Mouse (Mus musculus): ENCODE measurements at regions not wholly inside any gene's neighbourhood (a gene's known extent, or its start where the extent isn't known, plus 50 kb on each side); places are given as distances from the start of the nearest gene placed in this dataset.
"Not testable (repeated sequence)": the region's sequence is repeated elsewhere in the genome, so short reads cannot be mapped to it uniquely, and the experiment has no call there.

- no peak for DNase-seq
These were observed 250.5 kb downstream of the Kcnc2 start for GRCm38 (mm10) chr10:112521388-112521787.

DNA sequence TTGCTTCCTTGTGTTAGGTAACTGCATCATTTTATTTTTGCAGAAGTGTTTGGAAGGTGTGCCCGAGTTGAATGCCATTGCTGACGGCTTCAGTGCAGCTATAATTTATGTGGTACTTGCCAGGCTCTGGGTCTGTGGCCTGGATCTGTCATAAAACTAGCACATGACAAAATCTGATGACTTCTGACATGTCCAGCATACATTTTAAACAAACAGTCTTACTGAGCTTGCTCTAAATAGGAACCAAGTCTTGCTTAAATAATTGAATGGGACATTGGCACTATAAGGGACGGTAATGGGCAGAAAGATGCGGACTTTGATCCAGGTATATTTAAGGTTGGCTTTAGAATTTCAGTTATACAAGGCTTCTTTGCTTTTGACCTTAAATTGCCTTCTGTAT lies 272.1 kb downstream of the Kcnc2 start:
- DNase-seq = no peak

- no peak for DNase-seq
These were observed 301.0 kb downstream of the Kcnc2 start for GRCm38 (mm10) chr10:112571772-112572551.

GRCm38 (mm10) chr10:112572556-112572955 lies 301.6 kb downstream of the Kcnc2 start:
- no peak for DNase-seq

DNA sequence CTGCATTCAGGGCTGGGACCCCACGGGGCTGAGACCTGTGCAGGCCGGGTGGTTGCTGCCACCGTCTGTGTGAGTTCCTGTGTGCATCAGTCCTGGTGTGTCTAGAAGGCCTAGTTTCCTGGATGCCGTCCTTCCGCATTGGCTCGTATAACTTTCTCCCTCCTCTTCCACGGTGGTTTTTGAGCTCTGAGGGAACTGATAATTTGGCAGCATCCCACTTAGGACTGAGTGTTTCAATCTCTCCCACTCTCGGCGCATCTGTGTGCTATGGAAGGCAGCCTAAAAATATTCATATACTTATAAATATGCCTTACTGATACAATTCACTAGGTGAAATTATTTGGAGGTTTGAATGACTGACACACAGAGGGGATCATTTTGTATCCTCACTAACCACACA lies 314.0 kb downstream of the Kcnc2 start:
- peak; percentile 5 to 7 for DNase-seq

DNA sequence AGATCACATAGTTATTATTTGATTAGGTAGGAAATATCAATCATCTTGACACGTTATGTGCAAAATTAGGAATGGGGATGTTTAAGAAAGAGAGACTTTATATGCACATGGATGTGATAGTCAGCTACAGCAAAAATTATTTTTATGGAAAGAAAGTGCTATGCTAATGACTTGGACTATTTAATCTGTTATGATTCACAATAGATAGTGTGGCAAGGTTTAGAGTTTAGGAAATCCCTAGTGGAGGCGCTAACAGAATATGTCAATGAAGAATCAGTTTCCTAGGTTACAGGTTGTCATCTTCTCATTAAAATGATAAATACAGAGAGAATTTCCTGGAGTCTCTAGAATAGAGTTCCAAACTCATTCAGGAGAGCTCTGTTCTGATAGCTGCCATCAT lies 323.4 kb downstream of the Kcnc2 start:
- DNase-seq = no peak

DNA sequence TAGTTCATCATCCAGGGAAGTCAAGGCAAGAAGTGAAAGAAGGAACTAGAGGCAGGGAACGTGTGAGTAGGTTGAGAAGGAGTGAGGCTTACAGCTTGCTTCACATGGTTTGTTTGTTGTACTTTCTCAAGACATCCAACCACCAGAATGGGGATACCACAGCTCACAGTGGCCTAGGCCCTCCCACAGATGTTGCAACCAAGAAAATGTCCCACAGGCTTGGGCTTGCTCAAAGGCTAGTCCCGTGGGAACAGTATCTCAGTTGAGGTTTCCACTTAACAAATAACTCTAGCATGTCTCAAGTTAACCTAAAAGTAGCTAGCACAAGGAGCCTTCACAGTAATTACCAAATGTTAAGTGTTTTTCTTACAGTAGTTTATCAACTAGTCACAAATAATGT lies 323.2 kb downstream of the Atxn7l3b start:
- no peak for DNase-seq

GRCm38 (mm10) chr10:112607642-112608041 lies 321.2 kb downstream of the Atxn7l3b start:
- no peak for DNase-seq

- DNase-seq = no peak
These were observed 317.1 kb downstream of the Atxn7l3b start for GRCm38 (mm10) chr10:112611711-112612110.

DNA sequence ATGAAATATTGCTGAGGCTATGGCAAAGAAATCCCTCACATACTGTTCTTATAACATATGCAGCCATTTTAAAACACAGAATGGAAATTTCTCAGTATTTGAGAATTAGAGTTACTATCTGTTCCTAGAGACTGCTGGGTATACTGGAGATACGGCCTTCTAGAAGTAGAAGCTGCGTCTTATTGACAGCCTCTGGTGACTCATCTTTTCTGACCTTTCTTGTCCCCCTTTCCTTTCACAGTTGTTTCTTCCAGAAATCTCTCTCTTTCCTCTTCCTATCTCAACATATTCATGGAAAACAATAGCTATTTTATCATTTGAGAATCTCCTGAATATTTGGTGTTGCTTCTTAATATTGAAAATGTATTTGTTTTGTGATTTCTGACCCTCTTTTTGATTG lies 315.1 kb downstream of the Atxn7l3b start:
- DNase-seq = no peak

DNA sequence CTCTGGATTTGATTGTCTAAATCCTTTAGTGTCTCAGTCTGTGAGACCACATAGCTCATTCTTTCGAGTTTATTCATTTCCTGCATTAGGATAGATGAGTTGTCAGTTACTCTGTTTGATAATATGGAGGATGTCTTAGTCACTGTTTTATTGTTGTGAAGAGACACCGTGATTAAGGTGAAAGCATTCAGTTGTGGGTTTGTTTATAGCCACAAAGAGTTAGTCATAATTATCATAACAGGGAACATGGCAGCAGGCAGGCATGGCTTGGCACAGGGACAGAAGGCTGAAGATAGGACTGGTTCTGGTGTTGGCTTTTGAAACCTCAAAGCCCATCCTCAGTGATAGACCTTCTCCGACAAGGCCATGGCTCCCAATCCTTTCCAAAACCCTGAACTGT lies 314.6 kb downstream of the Atxn7l3b start:
- DNase-seq = no peak

DNA sequence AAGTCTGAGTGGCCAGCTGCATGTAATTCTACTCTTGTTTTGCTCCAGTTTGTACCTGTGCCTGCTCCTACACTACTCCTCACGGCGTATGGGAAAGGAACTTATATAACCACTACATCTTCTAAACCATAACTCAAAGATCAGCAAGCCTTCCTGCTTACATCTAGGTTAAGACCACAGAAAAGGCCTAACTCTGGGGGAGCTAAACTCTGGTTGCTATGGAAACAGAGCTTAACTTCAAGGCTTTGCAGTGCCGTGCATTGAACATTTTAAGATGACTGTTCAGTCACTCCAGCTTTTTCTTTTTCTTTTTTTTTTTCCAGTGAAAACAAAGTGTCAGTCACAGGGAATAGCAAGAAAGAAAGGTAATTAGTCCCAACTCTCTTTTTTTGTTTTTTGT lies 309.1 kb downstream of the Atxn7l3b start:
- DNase-seq = no peak

DNA sequence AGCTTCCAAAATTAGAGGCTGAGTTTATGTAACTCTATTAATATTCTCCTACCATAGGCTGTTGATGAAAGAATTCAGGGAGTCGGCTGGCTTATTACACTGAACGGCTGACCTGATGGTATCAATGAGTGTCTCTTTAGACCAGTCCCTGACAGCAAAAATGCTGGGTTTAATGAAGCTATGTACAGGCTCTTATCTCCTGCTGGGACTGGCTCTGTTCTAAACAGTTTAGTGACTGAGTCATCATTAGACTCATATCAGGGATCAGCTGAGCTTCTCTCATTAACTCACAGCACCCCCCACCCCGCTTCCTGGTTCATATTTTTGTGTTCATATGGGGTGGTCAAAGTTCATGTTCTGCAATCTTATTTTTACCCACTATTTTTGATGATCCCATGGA lies 299.0 kb downstream of the Atxn7l3b start:
- DNase-seq = no peak

DNA sequence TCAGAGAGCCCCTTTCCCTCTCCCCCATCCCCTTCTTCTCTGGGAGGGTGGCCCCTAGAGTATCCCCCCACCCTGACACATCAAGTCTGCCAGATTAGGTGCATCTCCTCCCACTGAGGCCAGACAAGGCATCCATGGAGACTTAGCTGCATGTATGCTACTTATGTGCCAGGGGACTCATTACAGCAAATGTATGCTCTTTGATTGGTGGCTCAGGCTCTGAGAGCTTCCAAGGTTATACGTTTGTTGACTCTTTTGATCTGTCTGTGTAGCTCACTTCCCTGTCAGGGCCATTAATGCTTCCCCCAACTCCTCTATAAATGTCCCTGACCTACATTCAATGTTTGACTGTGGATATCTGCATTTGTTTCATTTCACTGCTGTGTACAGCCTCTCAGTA lies 293.6 kb downstream of the Atxn7l3b start:
- no peak for DNase-seq

- no peak for DNase-seq
These were observed 292.2 kb downstream of the Atxn7l3b start for GRCm38 (mm10) chr10:112636574-112636973.

DNA sequence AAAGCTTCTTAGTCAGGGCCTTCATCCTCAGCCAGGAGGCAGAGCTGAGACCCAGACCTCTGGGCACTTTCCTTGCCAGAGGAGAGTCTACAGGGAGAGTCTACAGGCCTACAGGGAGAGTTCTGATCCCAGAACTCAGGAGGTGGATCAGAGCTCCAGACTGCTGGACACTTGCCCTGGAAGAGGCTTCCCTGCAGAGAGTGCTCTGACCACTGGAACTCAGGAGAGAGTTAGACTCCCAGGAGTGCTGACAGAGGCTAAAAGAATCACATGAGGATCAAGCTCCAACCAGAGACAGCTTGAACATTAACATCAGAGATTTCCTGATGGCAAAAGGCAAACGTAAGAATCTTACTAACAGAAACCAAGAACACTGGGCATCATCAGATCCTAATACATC lies 288.2 kb downstream of the Atxn7l3b start:
- DNase-seq = not testable (repeated sequence)

GRCm38 (mm10) chr10:112648986-112649385 lies 279.8 kb downstream of the Atxn7l3b start:
- DNase-seq = no peak
